Mouse (Mus musculus): ENCODE data around the gene 2310061I04Rik. TPM values are rescaled to one million over a fixed set of nuclear protein-coding genes. Genes with fewer than 3 reads are reported as not detected.

2310061I04Rik gene
- total RNA-seq, 2 experiments from 2014 or later, result 69.4 to 77.2 TPM

Small RNAs within 50 kb of the gene (microRNA-seq; reads per million reads assigned to microRNA genes)
- gene Gm28033 (1.2 to 1.6 reads per million in 2 experiments), gene Mir1894 (0.45 to 1.2 reads per million in 2 experiments)

Other genes with a start within 250 kb of the 2310061I04Rik start
- gene Vars2, start 229.8 kb downstream of the 2310061I04Rik start, total RNA-seq (2021), result 10 to 100 TPM; 42.6 to 44.1 TPM
- gene Gtf2h4, start 223.7 kb downstream of the 2310061I04Rik start, total RNA-seq (2021), result 10 to 100 TPM; 23.3 to 24.4 TPM
- gene Ddr1, start 192.8 kb downstream of the 2310061I04Rik start, total RNA-seq (2021), result 10 to 100 TPM; 49.8 to 50.5 TPM
- 1 to 10 TPM; 4.3 to 4.6 TPM for gene Ier3, start 75.7 kb downstream of the 2310061I04Rik start, total RNA-seq (2021)
- gene Flot1, start 74.2 kb downstream of the 2310061I04Rik start, total RNA-seq (2021), result 100 to 1,000 TPM; 163 to 172 TPM
- gene Tubb5, start 59.1 kb downstream of the 2310061I04Rik start, total RNA-seq (2021), result 1,000 to 10,000 TPM; 1,119 to 1,208 TPM
- 10 to 100 TPM; 15.8 to 16.2 TPM for gene Mdc1, start 55.9 kb downstream of the 2310061I04Rik start, total RNA-seq (2021)
- 1 to 10 TPM; 5.2 to 5.7 TPM for gene Nrm, start 36.1 kb downstream of the 2310061I04Rik start, total RNA-seq (2021)
- 10 to 100 TPM; 15.6 to 16.3 TPM for gene Ppp1r18, start 31.8 kb downstream of the 2310061I04Rik start, total RNA-seq (2021)
- 10 to 100 TPM; 26.1 to 36.5 TPM for gene Dhx16, start 17.6 kb downstream of the 2310061I04Rik start, total RNA-seq (2021)
- gene Atat1, start 12.6 kb upstream of the 2310061I04Rik start, total RNA-seq (2021), result 100 to 1,000 TPM; 132 to 133 TPM
- 10 to 100 TPM; 49.1 to 50.2 TPM for gene Mrps18b, start 19.0 kb upstream of the 2310061I04Rik start, total RNA-seq (2021)
- 10 to 100 TPM; 66.2 to 67.3 TPM for gene Ppp1r10, start 19.0 kb upstream of the 2310061I04Rik start, total RNA-seq (2021)
- gene Abcf1, start 72.3 kb upstream of the 2310061I04Rik start, total RNA-seq (2021), result 10 to 100 TPM; 86.2 to 86.6 TPM
- 100 to 1,000 TPM; 123 to 128 TPM for gene Gnl1, start 82.4 kb upstream of the 2310061I04Rik start, total RNA-seq (2021)
- gene Prr3, start 82.8 kb upstream of the 2310061I04Rik start, total RNA-seq (2021), result 10 to 100 TPM; 72.1 to 79.2 TPM
- under 1 TPM; 0.54 to 0.80 TPM for gene H2-T24, start 123.1 kb upstream of the 2310061I04Rik start, total RNA-seq (2021)
- 1 to 10 TPM; 2.4 to 2.9 TPM for gene H2-T23, start 135.4 kb upstream of the 2310061I04Rik start, total RNA-seq (2021)
- gene H2-T22, start 145.3 kb upstream of the 2310061I04Rik start, total RNA-seq (2021), result 1 to 10 TPM; 8.2 to 9.0 TPM
- not detected for gene Gm6034, start 145.5 kb upstream of the 2310061I04Rik start, total RNA-seq (2021)
- under 1 TPM; 0.30 to 0.65 TPM for gene Gm11127, start 160.9 kb upstream of the 2310061I04Rik start, total RNA-seq (2021)
- gene Gm19684, start 224.2 kb upstream of the 2310061I04Rik start, total RNA-seq (2021), result not detected
- not detected for gene Gm7030, start 232.0 kb upstream of the 2310061I04Rik start, total RNA-seq (2021)